In genomic region chr11:38464239-38464596, GRCm38 (mm10) we compare ENCODE assay signal across 24 mouse cellular contexts.
"Had no signal": no experiment of that assay in that cellular context is flagged by ENCODE, and none has a peak within 500 bp of the region (broad histone marks: within the 10 kb centered on the region; RNA-seq: fewer than 3 reads in every experiment).

No protein-coding gene starts in this region.

- H3K27me3 ChIP-seq: heart, embryonic 13.5 days; heart, embryonic 15.5 days; hindbrain, embryonic 13.5 days; hindbrain, embryonic 15.5 days; kidney, embryonic 15.5 days; limb, embryonic 12.5 days had no signal

- H3K4me3 ChIP-seq: heart, adult 2 months; heart, embryonic 13.5 days; heart, embryonic 15.5 days; hindbrain, embryonic 13.5 days; hindbrain, embryonic 15.5 days; kidney, embryonic 15.5 days; layer of hippocampus, adult 2 months; left cerebral cortex, adult 2 months; limb, embryonic 10.5 days; limb, embryonic 12.5 days had no signal

- H3K36me3 ChIP-seq: heart, embryonic 13.5 days; heart, embryonic 15.5 days; hindbrain, embryonic 13.5 days; hindbrain, embryonic 15.5 days; kidney, embryonic 15.5 days; limb, embryonic 10.5 days; limb, embryonic 12.5 days had no signal

- ATAC-seq: forebrain, postnatal 0 days; hindbrain, postnatal 0 days had no signal

- H3K4me1 ChIP-seq: heart, embryonic 13.5 days; heart, embryonic 15.5 days; hindbrain, embryonic 13.5 days; hindbrain, embryonic 15.5 days; kidney, embryonic 15.5 days; limb, embryonic 10.5 days; limb, embryonic 12.5 days had no signal

- H3K9me3 ChIP-seq: heart, embryonic 13.5 days; heart, embryonic 15.5 days; hindbrain, embryonic 13.5 days; hindbrain, embryonic 15.5 days; kidney, embryonic 15.5 days; limb, embryonic 10.5 days; limb, embryonic 12.5 days had no signal

- H3K27ac ChIP-seq: heart, adult 2 months; heart, embryonic 13.5 days; heart, embryonic 15.5 days; hindbrain, embryonic 13.5 days; hindbrain, embryonic 15.5 days; hindbrain, postnatal 0 days; kidney, embryonic 15.5 days; kidney, postnatal 0 days; layer of hippocampus, adult 2 months; left cerebral cortex, adult 2 months; limb, embryonic 10.5 days; limb, embryonic 12.5 days had no signal

- H3K4me2 ChIP-seq: heart, embryonic 11.5 days; heart, embryonic 13.5 days; heart, embryonic 15.5 days; hindbrain, embryonic 13.5 days; hindbrain, embryonic 15.5 days; kidney, embryonic 15.5 days; limb, embryonic 12.5 days; liver, embryonic 11.5 days had no signal

- H3K9ac ChIP-seq: forebrain, postnatal 0 days; heart, embryonic 13.5 days; heart, embryonic 15.5 days; hindbrain, embryonic 13.5 days; hindbrain, embryonic 15.5 days; kidney, embryonic 15.5 days; limb, embryonic 12.5 days had no signal

- DNase-seq: forebrain, postnatal 0 days; gastrocnemius, postnatal 14 days; gastrocnemius, postnatal 36 days; heart, adult 11 months; heart, adult 2 months; heart, postnatal 14 days; heart, postnatal 36 days; kidney, adult 18-20 months; kidney, adult 8-10 months; kidney, postnatal 14 days; liver had no signal
